Mouse (Mus musculus) midbrain, postnatal 0 days (tissue): ENCODE data around the gene Hmgb1. TPM values are rescaled to one million over a fixed set of nuclear protein-coding genes. Genes with fewer than 3 reads are reported as not detected.

Experiments used
- ATAC-seq: fragments of 200-750 bp; cut with Nextera tagmentation; 2 replicates; pipeline ENCODE4 v1.8.0; 2017; ENCODE audit warnings: moderate number of reproducible peaks, mild to moderate bottlenecking, moderate TSS enrichment, moderate library complexity; ENCODE audit not compliant: low FRiP score
- DNase-seq: peaks from one replicate; pipeline ENCODE4 v3.0.0-alpha.2; 2015; ENCODE audit warnings: low spot score
- H3K27ac ChIP-seq: fragments of 300-500 bp; sonication (generic); 2 replicates; pipeline ENCODE4 v1.5.1; 2014; ENCODE audit warnings: low read depth, mild to moderate bottlenecking, low read length, mixed read lengths
- H3K27me3 ChIP-seq: fragments of 300-500 bp; sonication (generic); 2 replicates; pipeline ENCODE4 v1.6.1; 2014; ENCODE audit warnings: low read length, control low read depth, mixed read lengths; ENCODE audit not compliant: insufficient read depth
- H3K36me3 ChIP-seq: fragments of 300-500 bp; sonication (generic); 2 replicates; pipeline ENCODE4 v1.6.1; 2014; ENCODE audit warnings: low read length, control low read depth, mixed read lengths; ENCODE audit not compliant: insufficient read depth
- H3K4me1 ChIP-seq: fragments of 300-500 bp; sonication (generic); 2 replicates; pipeline ENCODE4 v1.6.1; 2014; ENCODE audit warnings: mild to moderate bottlenecking, control low read depth, antibody characterized with exemption, low read length, mixed read lengths; ENCODE audit not compliant: insufficient read depth
- H3K4me2 ChIP-seq: fragments of 300-500 bp; sonication (generic); 2 replicates; pipeline ENCODE4 v1.6.1; 2014; ENCODE audit warnings: low read depth, mild to moderate bottlenecking, low read length, mixed read lengths; ENCODE audit not compliant: poor library complexity, severe bottlenecking
- H3K4me3 ChIP-seq: fragments of 300-500 bp; sonication (generic); 2 replicates; pipeline ENCODE4 v1.5.1; 2014; ENCODE audit warnings: low read depth, mild to moderate bottlenecking, low read length, moderate library complexity
- H3K9ac ChIP-seq: fragments of 300-500 bp; sonication (generic); replicated peaks from 2 replicates; pipeline ENCODE4 v1.6.1; 2014; ENCODE audit warnings: mild to moderate bottlenecking, low read length, moderate library complexity, mixed read lengths; ENCODE audit not compliant: poor library complexity, severe bottlenecking
- H3K9me3 ChIP-seq: fragments of 300-500 bp; sonication (generic); 2 replicates; pipeline ENCODE4 v1.6.1; 2016; ENCODE audit warnings: low read length, control low read depth
- CTCF ChIP-seq: IDR thresholded peaks from 2 replicates; pipeline ENCODE4 v1.5.1; 2016; ENCODE audit warnings: antibody characterized with exemption, mild to moderate bottlenecking
- WGBS: fragments of 180-500 bp; shearing (Covaris S2); extraction: QIAGEN DNeasy Blood & Tissue Kit; methylation state at CpG from one replicate; pipeline ENCODE4 v1.1.7; 2014; 5-methylcytosine and 5-hydroxymethylcytosine counted together
- polyA plus RNA-seq: library from polyadenylated mRNA; unstranded; fragments of >200 nt; fragmentation: Nextera tagmentation; extraction: Ambion mirVana; gene quantifications from 2 replicates; pipeline ENCODE4 v1.2.1, GENCODE M21; 2015
- total RNA-seq: library from RNA; depleted of rRNA; stranded (reverse); fragments of >200 nt; gene quantifications from 2 replicates; pipeline ENCODE4 v1.2.3, GENCODE M21; 2014

Hmgb1 gene
- total and polyA plus RNA-seq, 2 experiments from 2014 or later: 171 to 756 TPM

DNA sequence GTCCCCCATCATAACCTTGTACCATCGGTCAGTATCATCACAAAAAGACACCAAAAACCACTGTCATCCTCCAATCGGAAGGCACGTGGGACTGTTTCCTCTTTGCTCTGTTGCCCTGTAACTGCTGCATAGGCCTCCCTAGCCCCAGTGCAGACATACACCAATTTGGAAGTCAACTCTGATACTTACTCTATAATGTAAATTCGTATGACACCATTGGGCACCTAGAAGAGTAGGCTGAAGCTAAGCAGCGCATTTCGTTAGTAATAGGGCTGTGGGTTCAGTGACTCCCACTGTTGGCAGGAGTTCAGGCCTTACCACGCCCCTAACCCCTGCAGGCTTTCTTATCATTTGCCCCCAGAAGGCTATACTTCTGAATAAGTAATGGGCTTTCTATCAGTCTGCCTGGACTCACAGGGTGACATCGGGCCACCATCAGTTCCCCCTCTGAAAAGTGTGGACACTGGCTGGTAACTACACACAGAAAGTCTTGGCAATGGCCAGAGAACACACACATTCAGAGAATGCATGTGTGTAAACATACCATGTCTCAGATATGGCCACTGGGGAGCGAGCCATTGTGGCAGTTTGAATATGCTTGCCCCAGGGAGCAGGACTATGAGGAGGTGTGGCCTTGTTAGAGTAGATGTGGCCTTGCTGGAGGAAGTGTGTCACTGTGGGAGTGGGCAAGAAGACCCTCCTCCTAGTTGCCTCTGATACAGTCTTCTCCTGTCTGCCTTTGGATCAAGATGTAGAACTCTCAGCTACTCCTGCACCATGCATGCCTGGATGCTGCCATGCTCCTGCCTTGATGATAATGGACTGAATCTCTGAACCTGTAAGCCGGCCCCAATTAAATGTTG is 97.7 kb downstream of the Hmgb1 start:
- ATAC-seq: no peak
- Histone ChIP-seq H3K4me1 (no peaks in the 10 kb centered on the region), H3K4me3 (no peak overlapping the region), H3K4me2 (no peak overlapping the region), H3K27ac (no peak overlapping the region), H3K27me3 (no peaks in the 10 kb centered on the region), H3K36me3 (no peaks in the 10 kb centered on the region), H3K9me3 (no peaks in the 10 kb centered on the region), H3K9ac (no peak overlapping the region)
- DNase-seq: no peak
- WGBS: 90% methylated on average over 10 of the region's 10 CpGs
- no peak for TF ChIP-seq CTCF

DNA sequence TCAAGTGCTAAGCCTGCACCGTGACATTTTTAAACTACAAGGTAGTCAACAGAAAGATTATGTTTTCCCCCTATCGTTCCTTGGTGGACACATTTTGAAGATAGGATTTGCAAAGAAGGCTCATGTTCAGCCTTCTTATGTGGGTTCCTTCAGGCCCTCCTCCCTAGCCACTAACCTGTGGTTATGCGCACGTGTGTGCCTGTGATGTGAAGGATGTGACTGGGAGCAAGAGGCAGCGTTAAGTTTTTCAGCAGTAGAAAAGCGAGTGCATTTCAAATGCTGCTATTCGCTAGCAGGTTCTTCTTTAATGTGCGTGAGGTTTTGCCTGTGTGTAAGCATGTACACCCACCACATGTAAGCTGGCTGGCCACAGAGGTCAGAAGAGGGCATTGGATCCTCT is 103.8 kb downstream of the Hmgb1 start:
- Histone ChIP-seq H3K4me2 (no peak overlapping the region), H3K4me3 (no peak overlapping the region), H3K9me3 (no peaks in the 10 kb centered on the region), H3K4me1 (no peaks in the 10 kb centered on the region), H3K27me3 (0 out of 2 replicates have a peak, but pooled peaks cover 4% of the 10 kb centered on the region), H3K36me3 (no peaks in the 10 kb centered on the region), H3K9ac (no peak overlapping the region), H3K27ac (no peak overlapping the region)
- no peak for TF ChIP-seq CTCF
- no peak for ATAC-seq
- WGBS: 91% methylated on average over 8 of the region's 8 CpGs
- no peak for DNase-seq

DNA sequence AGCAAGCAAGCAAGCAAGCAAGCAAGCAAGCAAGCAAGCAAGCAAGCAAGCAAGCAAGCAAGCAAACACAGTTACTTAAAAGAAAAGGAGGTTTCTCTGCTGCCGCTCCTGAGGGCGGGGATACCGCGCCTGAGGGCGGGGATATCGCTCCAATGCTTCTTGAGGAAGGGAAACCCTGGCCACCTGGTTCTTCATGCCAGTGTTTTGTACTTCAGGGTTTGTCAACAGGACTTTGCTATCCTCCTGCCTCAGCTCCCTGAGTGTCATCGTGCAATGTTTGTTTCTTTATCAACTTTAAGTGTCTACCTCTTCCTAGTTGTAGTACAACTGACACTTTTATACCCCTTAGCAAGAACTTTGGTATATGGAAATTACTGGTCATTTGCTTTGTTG is 104.5 kb downstream of the Hmgb1 start:
- Histone ChIP-seq H3K4me2 (no peak overlapping the region), H3K36me3 (no peaks in the 10 kb centered on the region), H3K27me3 (0 out of 2 replicates have a peak, but pooled peaks cover 4% of the 10 kb centered on the region), H3K4me1 (no peaks in the 10 kb centered on the region), H3K27ac (no peak overlapping the region), H3K9ac (no peak overlapping the region), H3K9me3 (no peaks in the 10 kb centered on the region), H3K4me3 (no peak overlapping the region)
- ATAC-seq: no peak
- WGBS: 51% methylated on average over 7 of the region's 7 CpGs
- no peak for TF ChIP-seq CTCF
- no peak for DNase-seq

DNA sequence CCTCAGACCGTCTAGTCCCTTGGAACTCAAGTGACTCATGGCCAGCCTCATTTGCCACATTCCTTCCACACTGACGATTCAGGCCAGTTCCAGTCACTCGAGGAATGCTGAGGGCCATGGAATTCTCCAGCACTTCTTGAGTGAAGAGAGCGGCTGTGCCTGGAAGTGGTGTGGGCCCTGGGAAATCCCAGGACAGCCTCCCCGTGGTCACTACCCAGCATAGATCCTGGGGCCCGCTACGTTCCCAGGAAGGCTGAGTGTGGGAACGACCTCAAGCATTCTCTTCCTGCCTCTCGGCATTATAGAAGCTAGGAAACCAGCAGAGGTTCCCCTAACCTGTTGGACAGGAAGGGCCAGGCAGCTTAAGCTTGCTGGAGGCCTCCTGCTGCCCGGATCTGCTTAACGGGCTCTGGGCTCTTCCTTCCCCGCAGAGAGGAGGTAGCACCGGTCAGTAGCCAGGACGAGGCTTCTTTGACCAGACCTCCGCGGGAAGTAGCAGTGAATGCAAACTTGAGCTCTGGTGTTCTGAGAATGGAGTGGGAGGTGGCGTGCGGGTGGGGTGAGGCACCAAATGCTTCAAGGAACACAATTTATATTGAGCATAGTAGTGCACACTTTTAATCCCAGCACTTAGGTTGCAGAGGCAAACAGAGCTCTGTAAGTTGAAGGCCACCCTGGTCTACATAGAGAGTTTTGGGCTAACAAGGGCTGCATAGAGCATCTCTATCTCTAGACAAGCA is 105.1 kb downstream of the Hmgb1 start:
- no peak overlapping the region for H3K9ac ChIP-seq
- H3K4me1 ChIP-seq: no peaks in the 10 kb centered on the region
- peak; percentile 14 for TF ChIP-seq CTCF
- H3K4me2 ChIP-seq: no peak overlapping the region
- no peak for ATAC-seq
- no peak overlapping the region for H3K4me3 ChIP-seq
- H3K27ac ChIP-seq: no peak overlapping the region
- 0 out of 2 replicates have a peak, but pooled peaks cover 4% of the 10 kb centered on the region for H3K27me3 ChIP-seq
- DNase-seq: no peak
- H3K9me3 ChIP-seq: no peaks in the 10 kb centered on the region
- H3K36me3 ChIP-seq: no peaks in the 10 kb centered on the region
- 23% methylated on average over 18 of the region's 18 CpGs for WGBS

DNA sequence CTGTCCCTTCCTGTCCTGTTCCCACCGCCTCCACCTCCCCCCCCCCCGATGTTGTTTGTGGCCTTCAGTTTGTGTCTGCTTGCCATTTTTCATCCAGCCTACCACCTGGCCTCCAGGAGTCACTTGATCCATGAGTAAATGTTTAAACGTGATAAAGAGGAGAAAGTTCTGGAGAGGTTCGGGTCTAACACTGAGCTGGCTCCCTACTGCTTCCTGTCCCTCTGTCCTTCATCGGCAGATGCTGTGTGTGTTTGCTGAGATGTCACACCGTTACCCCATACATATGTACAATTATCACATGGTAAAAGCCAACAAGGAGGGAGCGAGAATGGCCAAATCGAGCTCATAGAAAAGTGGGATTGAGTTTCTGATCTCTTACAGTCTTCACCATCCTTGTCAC is 107.2 kb downstream of the Hmgb1 start:
- ATAC-seq (no peak), DNase-seq (no peak)
- H3K4me3 ChIP-seq: no peak overlapping the region
- no peaks in the 10 kb centered on the region for H3K9me3 ChIP-seq
- no peak overlapping the region for H3K4me2 ChIP-seq
- no peak overlapping the region for H3K9ac ChIP-seq
- 90% methylated on average over 8 of the region's 8 CpGs for WGBS
- H3K36me3 ChIP-seq: no peaks in the 10 kb centered on the region
- 0 out of 2 replicates have a peak, but pooled peaks cover 4% of the 10 kb centered on the region for H3K27me3 ChIP-seq
- no peak for TF ChIP-seq CTCF
- no peaks in the 10 kb centered on the region for H3K4me1 ChIP-seq
- H3K27ac ChIP-seq: no peak overlapping the region

DNA sequence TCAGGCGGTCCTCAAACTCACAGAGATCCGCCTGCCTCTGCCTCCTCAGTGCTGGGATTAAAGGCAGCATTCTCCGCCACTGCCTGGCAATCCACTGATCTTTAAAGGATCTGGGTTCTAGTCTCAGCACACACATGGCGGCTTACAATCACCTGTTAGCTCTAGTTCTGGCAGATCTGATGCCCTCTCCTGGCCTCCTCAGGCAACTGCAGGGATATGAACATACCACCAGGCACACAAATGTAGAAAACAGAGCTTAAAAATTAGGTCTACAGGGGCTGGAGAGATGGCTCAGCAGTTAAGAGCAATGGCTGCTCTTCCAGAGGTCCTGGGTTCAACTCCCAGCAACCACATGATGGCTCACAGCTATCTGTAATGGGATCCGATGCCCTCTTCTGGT is 112.7 kb downstream of the Hmgb1 start:
- H3K4me2 ChIP-seq: no peak overlapping the region
- H3K4me1 ChIP-seq: no peaks in the 10 kb centered on the region
- WGBS: 97% methylated on average over 5 of the region's 5 CpGs
- no peak overlapping the region for H3K4me3 ChIP-seq
- no peaks in the 10 kb centered on the region for H3K27me3 ChIP-seq
- DNase-seq (no peak), ATAC-seq (no peak)
- no peaks in the 10 kb centered on the region for H3K36me3 ChIP-seq
- no peaks in the 10 kb centered on the region for H3K9me3 ChIP-seq
- H3K27ac ChIP-seq: no peak overlapping the region
- H3K9ac ChIP-seq: no peak overlapping the region
- peak; percentile 20 for TF ChIP-seq CTCF
